Mouse (Mus musculus): ENCODE measurements around the gene Plekhj1. TPM values are rescaled to one million over a fixed set of nuclear protein-coding genes. Genes with fewer than 3 reads are reported as not detected.

Plekhj1 gene
- polyA plus RNA-seq (2012) = 32.7 and 39.3 TPM in 2 replicates

DNA sequence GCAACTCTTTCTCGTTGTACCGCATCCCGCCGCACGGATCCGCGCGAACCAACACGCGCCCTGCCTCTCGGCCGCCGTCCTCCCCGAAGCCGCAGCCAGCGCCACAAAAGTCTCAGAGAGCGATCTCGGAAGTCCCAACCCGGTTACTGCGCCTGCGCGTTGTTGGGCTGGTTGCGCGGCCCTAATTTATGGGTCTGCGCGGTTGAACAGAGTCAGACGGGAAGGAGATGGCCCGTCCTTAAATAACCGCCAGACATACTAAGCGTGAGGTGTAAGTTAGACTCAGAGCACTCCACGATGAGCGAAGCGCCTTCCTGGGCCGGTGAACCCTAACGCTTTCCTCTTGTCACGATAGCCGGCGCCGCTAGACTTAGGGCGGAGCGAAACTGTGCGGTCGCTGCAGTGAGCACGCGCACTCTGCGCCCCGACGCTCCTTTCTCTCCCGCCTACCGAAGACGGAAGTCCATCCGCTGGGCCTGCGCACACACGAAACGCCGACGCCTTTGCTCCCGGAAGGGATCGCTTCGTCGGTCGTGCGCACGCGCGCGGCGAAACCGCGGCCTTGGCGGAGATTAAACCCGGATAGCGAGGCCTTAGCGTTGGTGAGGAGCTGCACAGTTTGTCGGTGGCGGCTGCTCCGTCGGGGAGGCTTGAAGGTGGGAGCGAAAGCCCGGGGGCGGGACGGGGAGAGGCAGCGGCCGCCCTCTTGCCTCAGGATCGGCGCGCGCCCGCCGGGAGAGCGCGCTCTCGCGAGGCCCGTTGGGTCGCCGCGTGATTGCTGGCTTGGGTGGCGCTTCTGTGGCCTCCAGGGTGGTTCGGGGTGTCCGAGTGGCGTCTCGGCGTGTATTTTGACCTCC, at the start of gene Plekhj1, which contains the start of gene Sf3a2:
Gene Plekhj1 (minus strand): TSS at position 477 of the 857 bp plus-strand sequence.
Gene Sf3a2 (plus strand): TSS at position 49 of the 857 bp plus-strand sequence.
- peaks cover 60% of the 10 kb centered on the region for H3K4me1 ChIP-seq (ENCODE audit: control insufficient read depth)
- peak within 1 kb of the TSS; percentile 89 for H3K4me3 ChIP-seq (replicated peaks)
- H3K36me3 ChIP-seq (ENCODE audit: control insufficient read depth) = peaks cover 79% of the 10 kb centered on the region
- H3K27me3 ChIP-seq (ENCODE audit: control insufficient read depth) = no peaks in the 10 kb centered on the region
- TF ChIP-seq GATA1 (IDR thresholded peaks at IDR 0.05; ENCODE audit: low read length) (no peak), TAL1 (IDR thresholded peaks at IDR 0.05; ENCODE audit: low read length) (no peak)
- H3K9me3 ChIP-seq (ENCODE audit: control insufficient read depth, low read length) = no peaks in the 10 kb centered on the region

DNA sequence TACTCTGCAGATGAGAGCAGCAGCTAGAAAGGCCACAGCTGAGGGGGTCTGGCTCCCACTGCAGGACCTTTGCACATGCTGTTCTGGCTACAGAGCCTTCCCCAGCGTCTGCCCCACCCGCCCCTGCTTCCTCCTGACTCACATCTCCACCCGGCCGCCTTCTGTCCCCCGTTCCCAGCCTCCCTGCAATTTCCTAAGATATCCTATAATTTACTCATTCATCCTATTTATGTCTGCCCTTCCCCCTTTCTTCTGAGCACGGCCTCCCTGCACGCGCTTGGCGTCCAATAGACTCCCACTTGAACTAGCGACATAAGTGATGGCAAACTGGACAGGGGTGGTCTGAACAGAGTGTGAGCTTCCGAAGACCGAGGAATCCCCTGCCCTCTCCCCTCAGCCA, 47.3 kb upstream of the Plekhj1 start:
- H3K36me3 ChIP-seq (ENCODE audit: control insufficient read depth) = peaks cover 16% of the 10 kb centered on the region
- H3K9me3 ChIP-seq (ENCODE audit: control insufficient read depth, low read length) = no peaks in the 10 kb centered on the region; the same call in 1 of the 2 replicates
- H3K4me1 ChIP-seq (ENCODE audit: control insufficient read depth) = peaks cover 29% of the 10 kb centered on the region
- H3K27me3 ChIP-seq (ENCODE audit: control insufficient read depth) = peaks cover 65% of the 10 kb centered on the region
- TF ChIP-seq TAL1 (IDR thresholded peaks at IDR 0.05; ENCODE audit: low read length) (no peak), GATA1 (IDR thresholded peaks at IDR 0.05; ENCODE audit: low read length) (no peak)
- no peak overlapping the region for H3K4me3 ChIP-seq (replicated peaks)

GRCm38 (mm10) chr10:80845055-80845693, 46.7 kb upstream of the Plekhj1 start:
- Histone ChIP-seq H3K4me1 (ENCODE audit: control insufficient read depth) (peaks cover 26% of the 10 kb centered on the region), H3K27me3 (ENCODE audit: control insufficient read depth) (peaks cover 71% of the 10 kb centered on the region), H3K4me3 (replicated peaks) (no peak overlapping the region), H3K9me3 (ENCODE audit: control insufficient read depth, low read length) (no peaks in the 10 kb centered on the region; the same call in 1 of the 2 replicates), H3K36me3 (ENCODE audit: control insufficient read depth) (peaks cover 11% of the 10 kb centered on the region)
- no peak for TF ChIP-seq TAL1 (IDR thresholded peaks at IDR 0.05; ENCODE audit: low read length)
- TF ChIP-seq GATA1 (IDR thresholded peaks at IDR 0.05; ENCODE audit: low read length) = no peak

DNA sequence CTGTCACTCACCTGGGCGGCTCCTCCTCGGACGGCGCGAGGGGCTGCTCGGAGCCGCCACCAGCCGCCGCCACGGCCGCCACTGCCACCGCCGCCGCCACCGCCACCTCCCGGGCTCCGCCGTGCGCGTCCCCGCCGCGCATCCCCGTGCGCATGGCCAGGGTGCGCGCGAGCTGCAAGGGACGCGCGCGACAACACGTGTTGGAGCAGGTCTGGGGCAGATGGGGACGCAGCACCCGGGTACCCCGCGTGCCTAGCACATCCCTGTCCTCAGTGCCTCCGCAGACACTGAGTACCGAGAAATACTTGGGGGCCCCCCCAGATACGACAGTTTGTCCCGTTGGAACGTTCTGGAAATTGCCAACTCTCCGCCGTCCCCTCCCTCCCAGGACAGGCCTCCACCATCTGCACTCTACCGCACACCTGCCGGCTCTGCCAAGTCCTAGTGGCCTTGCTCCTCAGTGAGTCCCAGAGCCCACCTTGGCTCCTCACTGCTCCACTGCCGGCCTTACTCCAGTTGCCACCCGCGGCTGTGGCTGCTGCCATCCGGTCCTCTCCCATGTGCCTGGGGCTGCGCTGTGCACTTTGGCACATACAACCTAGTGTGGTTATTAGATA, 45.6 kb upstream of the Plekhj1 start, which contains the start of gene Lingo3:
Gene Lingo3 (minus strand): TSS at position 109 of the 617 bp plus-strand sequence.
- no peaks in the 10 kb centered on the region; the same call in 1 of the 2 replicates for H3K9me3 ChIP-seq (ENCODE audit: control insufficient read depth, low read length)
- H3K27me3 ChIP-seq (ENCODE audit: control insufficient read depth) = peaks cover 79% of the 10 kb centered on the region
- no peaks in the 10 kb centered on the region for H3K36me3 ChIP-seq (ENCODE audit: control insufficient read depth)
- H3K4me3 ChIP-seq (replicated peaks) = no peak within 1 kb of the TSS
- H3K4me1 ChIP-seq (ENCODE audit: control insufficient read depth) = peaks cover 15% of the 10 kb centered on the region
- no peak for TF ChIP-seq TAL1 (IDR thresholded peaks at IDR 0.05; ENCODE audit: low read length)

- H3K9me3 ChIP-seq (ENCODE audit: control insufficient read depth, low read length) = no peaks in the 10 kb centered on the region; the same call in 1 of the 2 replicates
- no peaks in the 10 kb centered on the region for H3K36me3 ChIP-seq (ENCODE audit: control insufficient read depth)
- H3K4me3 ChIP-seq (replicated peaks) = no peak overlapping the region
- peaks cover 8% of the 10 kb centered on the region for H3K4me1 ChIP-seq (ENCODE audit: control insufficient read depth)
- H3K27me3 ChIP-seq (ENCODE audit: control insufficient read depth) = peaks cover 86% of the 10 kb centered on the region
- no peak for TF ChIP-seq TAL1 (IDR thresholded peaks at IDR 0.05; ENCODE audit: low read length)
- TF ChIP-seq GATA1 (IDR thresholded peaks at IDR 0.05; ENCODE audit: low read length) = no peak
Measured at GRCm38 (mm10) chr10:80843087-80843930, 44.9 kb upstream of the Plekhj1 start.

DNA sequence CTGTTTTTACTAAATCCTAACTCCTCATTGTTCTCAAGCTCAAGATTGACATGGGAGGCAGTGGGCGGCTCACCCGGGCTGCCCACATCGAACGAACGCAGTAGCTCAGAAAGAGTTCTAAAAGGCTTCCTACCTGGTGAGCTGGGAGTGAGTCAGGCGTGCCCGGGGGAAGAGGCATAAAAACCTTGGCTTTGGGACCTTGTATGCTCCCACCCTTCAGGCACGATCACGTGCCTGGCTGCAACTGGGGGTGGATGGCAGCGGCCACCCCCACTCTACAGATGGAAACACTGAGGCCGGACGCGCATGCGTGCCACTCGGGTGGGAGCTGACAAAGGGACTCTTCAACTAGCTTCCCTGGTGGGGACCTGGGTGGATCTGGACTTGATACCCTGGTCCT, 43.9 kb upstream of the Plekhj1 start:
- Histone ChIP-seq H3K4me3 (replicated peaks) (no peak overlapping the region), H3K36me3 (ENCODE audit: control insufficient read depth) (no peaks in the 10 kb centered on the region), H3K9me3 (ENCODE audit: control insufficient read depth, low read length) (no peaks in the 10 kb centered on the region; the same call in 1 of the 2 replicates), H3K27me3 (ENCODE audit: control insufficient read depth) (peaks cover 96% of the 10 kb centered on the region), H3K4me1 (ENCODE audit: control insufficient read depth) (peaks cover 8% of the 10 kb centered on the region)
- no peak for TF ChIP-seq TAL1 (IDR thresholded peaks at IDR 0.05; ENCODE audit: low read length)
- TF ChIP-seq GATA1 (IDR thresholded peaks at IDR 0.05; ENCODE audit: low read length) = no peak

DNA sequence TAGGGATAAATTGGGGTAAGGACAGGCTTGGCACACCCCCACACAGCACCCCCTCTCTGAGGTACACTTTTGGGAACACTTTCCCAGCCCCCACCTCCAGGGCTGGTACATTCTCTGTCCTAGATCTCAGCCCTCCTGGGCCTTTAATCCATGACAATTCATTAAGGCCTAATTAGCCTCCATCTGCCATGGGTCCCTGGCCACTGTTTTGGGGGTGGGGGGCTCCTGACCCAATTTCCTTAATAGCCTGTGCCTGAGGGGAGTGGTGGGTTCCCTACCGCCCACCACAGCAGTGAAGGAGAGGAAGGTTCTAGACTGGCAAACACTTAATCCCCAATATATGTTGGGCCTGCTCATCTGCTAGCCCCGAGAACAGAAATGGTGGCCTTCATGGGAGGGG, 43.3 kb upstream of the Plekhj1 start:
- H3K27me3 ChIP-seq (ENCODE audit: control insufficient read depth) = peaks cover 97% of the 10 kb centered on the region
- no peaks in the 10 kb centered on the region for H3K36me3 ChIP-seq (ENCODE audit: control insufficient read depth)
- H3K4me1 ChIP-seq (ENCODE audit: control insufficient read depth) = peaks cover 14% of the 10 kb centered on the region
- TF ChIP-seq GATA1 (IDR thresholded peaks at IDR 0.05; ENCODE audit: low read length) (no peak), TAL1 (IDR thresholded peaks at IDR 0.05; ENCODE audit: low read length) (no peak)
- no peak overlapping the region for H3K4me3 ChIP-seq (replicated peaks)
- H3K9me3 ChIP-seq (ENCODE audit: control insufficient read depth, low read length) = no peaks in the 10 kb centered on the region; the same call in 1 of the 2 replicates

DNA sequence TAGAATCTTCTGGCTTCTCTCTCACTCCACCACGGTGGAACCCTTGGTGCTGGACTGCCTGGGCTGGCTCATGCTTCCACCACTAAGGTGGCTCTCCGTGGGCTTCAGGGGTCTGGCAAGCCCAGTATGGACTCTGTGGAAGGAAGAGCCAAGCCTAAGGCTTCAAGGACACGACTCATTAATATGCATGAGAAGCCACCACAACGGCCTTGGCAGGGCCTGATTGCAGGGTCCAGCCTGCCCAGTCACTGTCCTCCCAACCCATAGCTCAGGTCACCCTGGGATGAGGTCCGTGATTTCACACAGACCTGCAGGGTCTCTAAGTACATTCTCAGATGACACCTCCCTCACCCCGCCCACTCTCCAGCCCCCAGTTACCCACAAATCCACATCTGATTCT, 41.4 kb upstream of the Plekhj1 start:
- TF ChIP-seq TAL1 (IDR thresholded peaks at IDR 0.05; ENCODE audit: low read length) (no peak), GATA1 (IDR thresholded peaks at IDR 0.05; ENCODE audit: low read length) (no peak)
- Histone ChIP-seq H3K4me1 (ENCODE audit: control insufficient read depth) (peaks cover 17% of the 10 kb centered on the region), H3K27me3 (ENCODE audit: control insufficient read depth) (peaks cover 97% of the 10 kb centered on the region), H3K4me3 (replicated peaks) (no peak overlapping the region), H3K36me3 (ENCODE audit: control insufficient read depth) (no peaks in the 10 kb centered on the region), H3K9me3 (ENCODE audit: control insufficient read depth, low read length) (peaks cover 11% of the 10 kb centered on the region)

Measured in erythroblast, embryonic 14.5 days (primary cell).